In the genomic region with DNA sequence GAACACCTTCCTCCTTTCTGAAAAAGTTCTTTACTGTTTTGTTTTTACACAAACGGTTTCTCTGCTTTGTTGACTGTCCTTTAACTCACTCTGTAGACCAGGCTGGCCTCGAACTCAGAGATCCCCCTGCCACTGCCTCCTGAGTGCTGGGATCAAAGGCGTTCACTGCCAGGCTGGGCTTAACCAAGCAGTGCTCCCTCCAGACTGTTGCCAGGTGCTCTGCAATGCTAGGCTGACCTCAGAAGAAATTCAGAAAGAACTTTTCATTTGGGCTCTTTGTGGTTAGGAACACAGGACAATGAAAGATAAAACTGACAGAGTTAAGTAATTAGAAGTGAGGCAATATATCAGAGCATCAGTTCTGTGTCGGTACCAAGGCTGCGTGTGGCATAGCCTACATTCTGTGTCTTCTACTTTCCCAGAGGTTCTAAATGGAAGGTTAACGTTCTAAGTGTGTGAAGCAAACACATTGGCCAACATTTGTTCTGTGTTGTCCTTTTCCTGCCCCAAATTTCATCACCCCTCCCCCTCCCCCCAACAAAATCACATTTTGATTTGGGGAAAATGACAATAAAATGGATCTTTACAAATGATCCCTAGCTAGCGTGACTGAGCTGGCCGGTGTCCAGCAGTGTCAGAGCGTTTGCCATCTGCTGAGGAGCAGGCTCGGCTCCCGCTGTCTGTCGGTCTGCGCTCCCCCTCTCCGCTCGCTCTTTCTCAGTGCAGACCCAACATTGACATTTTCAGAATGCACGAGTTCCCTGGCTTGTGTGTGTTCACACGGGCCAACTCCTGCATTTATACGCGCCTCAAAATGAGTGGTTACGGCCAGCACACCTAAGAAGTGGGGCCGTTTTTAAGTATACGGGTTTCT, we compare ENCODE assay signal across 9 mouse cellular contexts. TPM values are rescaled to one million over a fixed set of nuclear protein-coding genes. Genes with fewer than 3 reads are reported as not detected.
A peak's percentile ranks its signal among the peaks of the same experiment; 100 is the strongest.
DNase-seq lines count a peak whose midpoint lies in the region; ATAC-seq and TF ChIP-seq lines count a peak whose summit lies in the region.
"Had no signal": no experiment of that assay in that cellular context is flagged by ENCODE, and none has a peak within 500 bp of the region (broad histone marks: within the 10 kb centered on the region; RNA-seq: fewer than 3 reads in every experiment).

No protein-coding gene starts in this region.

- ATAC-seq in kidney, embryonic 14.5 days (ENCODE audit: low FRiP score, low TSS enrichment) = no peak
- ATAC-seq in forebrain, embryonic 14.5 days = peak; percentile 68
- ATAC-seq in hindbrain, postnatal 0 days = peak; percentile 72
- ATAC-seq in lung, embryonic 15.5 days (ENCODE audit: borderline replicate concordance, extremely low read depth, low FRiP score, low TSS enrichment) = no peak

- TF ChIP-seq POLR2A in kidney, adult 2 months (IDR thresholded peaks at IDR 0.05; ENCODE audit: low read depth, low read length) = no peak

- whole genome bisulfite sequencing in kidney, adult 2 months = 56% methylated on average over 22 of the region's 22 CpGs
- 75% methylated on average over 22 of the region's 22 CpGs for WGBS in kidney, embryonic 14.5 days
- 43% methylated on average over 22 of the region's 22 CpGs for WGBS in forebrain, embryonic 14.5 days
- WGBS in hindbrain, postnatal 0 days = 27% methylated on average over 22 of the region's 22 CpGs
- whole genome bisulfite sequencing in lung, embryonic 15.5 days = 47% methylated on average over 22 of the region's 22 CpGs

- peaks cover 3% of the 10 kb centered on the region; the same call in 1 of the 2 replicates for H3K4me1 ChIP-seq in kidney, adult 2 months (ENCODE audit: control insufficient read depth, insufficient read depth, low read length)
- H3K4me1 ChIP-seq in kidney, embryonic 14.5 days (ENCODE audit: control insufficient read depth, insufficient read depth, low read length) = 0 out of 2 replicates have a peak, but pooled peaks cover 4% of the 10 kb centered on the region
- peaks cover 22% of the 10 kb centered on the region for H3K4me1 ChIP-seq in forebrain, embryonic 14.5 days (ENCODE audit: control insufficient read depth, insufficient read depth, low read length)
- 0 out of 2 replicates have a peak, but pooled peaks cover 6% of the 10 kb centered on the region for H3K4me1 ChIP-seq in hindbrain, postnatal 0 days (ENCODE audit: insufficient read depth, low read length)
- peaks cover 23% of the 10 kb centered on the region for H3K4me1 ChIP-seq in lung, embryonic 15.5 days

- H3K27me3 ChIP-seq in kidney, adult 2 months (replicated peaks; ENCODE audit: control insufficient read depth, insufficient read depth, low read length) = no peaks in the 10 kb centered on the region
- H3K27me3 ChIP-seq in kidney, embryonic 14.5 days (ENCODE audit: control insufficient read depth, insufficient read depth, low read length) = no peaks in the 10 kb centered on the region
- H3K27me3 ChIP-seq in forebrain, embryonic 14.5 days (replicated peaks; ENCODE audit: control insufficient read depth, insufficient read depth, low read length) = no peaks in the 10 kb centered on the region
- no peaks in the 10 kb centered on the region for H3K27me3 ChIP-seq in hindbrain, postnatal 0 days (ENCODE audit: insufficient read depth, low read length)
- no peaks in the 10 kb centered on the region for H3K27me3 ChIP-seq in lung, embryonic 15.5 days

- no peaks in the 10 kb centered on the region for H3K9me3 ChIP-seq in kidney, embryonic 14.5 days (ENCODE audit: control insufficient read depth, low read length)
- H3K9me3 ChIP-seq in forebrain, embryonic 14.5 days (replicated peaks; ENCODE audit: control insufficient read depth, low read length) = no peaks in the 10 kb centered on the region
- no peaks in the 10 kb centered on the region for H3K9me3 ChIP-seq in hindbrain, postnatal 0 days (ENCODE audit: low read length)
- no peaks in the 10 kb centered on the region for H3K9me3 ChIP-seq in lung, embryonic 15.5 days

- H3K27ac ChIP-seq in kidney, adult 2 months (ENCODE audit: insufficient read depth, low read depth, low read length) = peak overlapping the region; percentile 55
- no peak overlapping the region for H3K27ac ChIP-seq in kidney, embryonic 14.5 days (ENCODE audit: low read depth, low read length)
- H3K27ac ChIP-seq in forebrain, embryonic 14.5 days (ENCODE audit: low read depth, low read length) = peak overlapping the region; percentile 75
- peak overlapping the region; percentile 87 for H3K27ac ChIP-seq in hindbrain, postnatal 0 days
- H3K27ac ChIP-seq in lung, embryonic 15.5 days = no peak overlapping the region; the same call in 1 of the 2 replicates

- peak overlapping the region; percentile 16 for H3K4me3 ChIP-seq in kidney, adult 2 months (ENCODE audit: insufficient read depth, low read depth, low read length)
- no peak overlapping the region for H3K4me3 ChIP-seq in kidney, embryonic 14.5 days (ENCODE audit: low read length)
- peak overlapping the region; percentile 2; the same call in 1 of the 2 replicates for H3K4me3 ChIP-seq in forebrain, embryonic 14.5 days (ENCODE audit: low read depth, low read length)
- peak overlapping the region; percentile 21 for H3K4me3 ChIP-seq in hindbrain, postnatal 0 days (ENCODE audit: low read length)
- peak overlapping the region; percentile 20 for H3K4me3 ChIP-seq in lung, embryonic 15.5 days

- H3K36me3 ChIP-seq in kidney, adult 2 months (ENCODE audit: control insufficient read depth, insufficient read depth, low read length) = no peaks in the 10 kb centered on the region
- no peaks in the 10 kb centered on the region for H3K36me3 ChIP-seq in kidney, embryonic 14.5 days (ENCODE audit: control insufficient read depth, insufficient read depth, low read length)
- H3K36me3 ChIP-seq in forebrain, embryonic 14.5 days (ENCODE audit: control insufficient read depth, insufficient read depth, low read length) = 0 out of 2 replicates have a peak, but pooled peaks cover 7% of the 10 kb centered on the region
- H3K36me3 ChIP-seq in hindbrain, postnatal 0 days (ENCODE audit: insufficient read depth, low read length) = no peaks in the 10 kb centered on the region
- no peaks in the 10 kb centered on the region for H3K36me3 ChIP-seq in lung, embryonic 15.5 days

- H3K9ac ChIP-seq in kidney, embryonic 14.5 days (ENCODE audit: low read depth, low read length) = no peak overlapping the region
- H3K9ac ChIP-seq in forebrain, embryonic 14.5 days (ENCODE audit: low read length) = peak overlapping the region; percentile 47
- H3K9ac ChIP-seq in hindbrain, postnatal 0 days (replicated peaks; ENCODE audit: low read length) = peak overlapping the region; percentile 46
- no peak overlapping the region for H3K9ac ChIP-seq in lung, embryonic 15.5 days

- TF ChIP-seq CTCF in kidney, adult 2 months (conservative IDR thresholded peaks at IDR 0.05; ENCODE audit: insufficient read depth, insufficient read length, low read depth, low read length) = no peak
- no peak for TF ChIP-seq CTCF in hindbrain, postnatal 0 days (IDR thresholded peaks at IDR 0.05; ENCODE audit: low read depth)

- peak; percentile 73 for DNase-seq in kidney, adult 2 months
- peak; percentile 78 for DNase-seq in adrenal gland, postnatal 14 days
- DNase-seq in forebrain, embryonic 14.5 days (ENCODE audit: low spot score) = peak; percentile 84
- DNase-seq in hindbrain, postnatal 0 days (ENCODE audit: low spot score) = peak; percentile 88
- DNase-seq in testis, postnatal 10 days (ENCODE audit: low spot score) = peak; percentile 80
- DNase-seq in embryo, embryonic 10.5 days (ENCODE audit: low spot score) = no peak

- H3K4me2 ChIP-seq in kidney, embryonic 14.5 days (replicated peaks; ENCODE audit: low read depth, low read length) = no peak overlapping the region
- peak overlapping the region; percentile 46 for H3K4me2 ChIP-seq in forebrain, embryonic 14.5 days (ENCODE audit: low read length)
- peak overlapping the region; percentile 57 for H3K4me2 ChIP-seq in hindbrain, postnatal 0 days (ENCODE audit: low read depth, low read length)
- peak overlapping the region; percentile 43 for H3K4me2 ChIP-seq in lung, embryonic 15.5 days

RNA-seq across cellular contexts. Expression of a gene that starts 12.2 kb away (rescaled TPM):
- not detected in 2 replicates for polyA plus RNA-seq in kidney, adult 2 months (2012; rRNA removed)
- 2.0 and 3.2 TPM in 2 replicates for polyA plus RNA-seq in kidney, embryonic 14.5 days (2014; fragmentation: Nextera tagmentation; extraction: Ambion mirVana)
- total RNA-seq in adrenal gland, postnatal 14 days (2021) = not detected in 2 replicates
- polyA plus RNA-seq in forebrain, embryonic 14.5 days (2014; fragmentation: Nextera tagmentation; extraction: Ambion mirVana) = 7.2 TPM in 1 of 2 replicates, not detected in the other
- total RNA-seq in hindbrain, postnatal 0 days (2014; rRNA removed) = not detected in 2 replicates
- polyA plus RNA-seq in hindbrain, postnatal 0 days (2015; fragmentation: Nextera tagmentation; extraction: Ambion mirVana) = not detected in 2 replicates
- polyA plus RNA-seq in lung, embryonic 15.5 days (2015; fragmentation: Nextera tagmentation; extraction: Ambion mirVana) = 4.1 TPM in 1 of 2 replicates, not detected in the other
- polyA plus RNA-seq: neural tube, embryonic 11.5 days had no signal

RNA-seq across cellular contexts. Expression of a gene that starts 31.0 kb away (rescaled TPM):
- polyA plus RNA-seq in kidney, adult 2 months (2012; rRNA removed) = 3.4 and 5.9 TPM in 2 replicates
- 47.7 and 49.4 TPM in 2 replicates for polyA plus RNA-seq in kidney, embryonic 14.5 days (2014; fragmentation: Nextera tagmentation; extraction: Ambion mirVana)
- 43.0 and 44.7 TPM in 2 replicates for total RNA-seq in adrenal gland, postnatal 14 days (2021)
- polyA plus RNA-seq in forebrain, embryonic 14.5 days (2014; fragmentation: Nextera tagmentation; extraction: Ambion mirVana) = 41.5 and 44.5 TPM in 2 replicates
- total RNA-seq in hindbrain, postnatal 0 days (2014; rRNA removed) = 9.7 and 14.7 TPM in 2 replicates
- polyA plus RNA-seq in hindbrain, postnatal 0 days (2015; fragmentation: Nextera tagmentation; extraction: Ambion mirVana) = 34.4 and 35.3 TPM in 2 replicates
- polyA plus RNA-seq in lung, embryonic 15.5 days (2015; fragmentation: Nextera tagmentation; extraction: Ambion mirVana) = 38.5 and 41.8 TPM in 2 replicates

RNA-seq across cellular contexts. Expression of a gene that starts 49.1 kb away (rescaled TPM):
- 38.9 and 41.7 TPM in 2 replicates for polyA plus RNA-seq in kidney, adult 2 months (2012; rRNA removed)
- 31.0 and 42.5 TPM in 2 replicates for polyA plus RNA-seq in kidney, embryonic 14.5 days (2014; fragmentation: Nextera tagmentation; extraction: Ambion mirVana)
- 27.3 and 31.0 TPM in 2 replicates for total RNA-seq in adrenal gland, postnatal 14 days (2021)
- polyA plus RNA-seq in forebrain, embryonic 14.5 days (2014; fragmentation: Nextera tagmentation; extraction: Ambion mirVana) = 27.6 and 41.0 TPM in 2 replicates
- total RNA-seq in hindbrain, postnatal 0 days (2014; rRNA removed) = 41.9 and 44.5 TPM in 2 replicates
- 47.7 and 51.5 TPM in 2 replicates for polyA plus RNA-seq in hindbrain, postnatal 0 days (2015; fragmentation: Nextera tagmentation; extraction: Ambion mirVana)
- polyA plus RNA-seq in lung, embryonic 15.5 days (2015; fragmentation: Nextera tagmentation; extraction: Ambion mirVana) = 38.3 and 38.4 TPM in 2 replicates

Comparison
In these comparisons a context has a peak if more than half of its experiments do, and no peak if none do; other contexts are left out.
1. H3K27ac ChIP-seq: peak in kidney, adult 2 months (single experiment), forebrain, embryonic 14.5 days (single experiment) and hindbrain, postnatal 0 days (single experiment); none in kidney, embryonic 14.5 days (single experiment) and lung, embryonic 15.5 days (single experiment).
2. ATAC-seq: peak in forebrain, embryonic 14.5 days (single experiment) and hindbrain, postnatal 0 days (single experiment); none in kidney, embryonic 14.5 days (single experiment) and lung, embryonic 15.5 days (single experiment).
3. H3K9ac ChIP-seq: peak in forebrain, embryonic 14.5 days (single experiment) and hindbrain, postnatal 0 days (single experiment); none in kidney, embryonic 14.5 days (single experiment) and lung, embryonic 15.5 days (single experiment).